Mouse (Mus musculus) MEL (cell line): Measurements from ENCODE around the gene Myo3b. TPM values are rescaled to one million over a fixed set of nuclear protein-coding genes. Genes with fewer than 3 reads are reported as not detected.

Experiments
- DNase-seq: peaks from one replicate; pipeline ENCODE4 v3.0.0; 2011; ENCODE audit warnings: low read depth, low spot score
- H3K27ac ChIP-seq: 2 replicates; pipeline ENCODE4 v1.5.1; 2012; ENCODE audit warnings: low read depth, mild to moderate bottlenecking, control low read depth, low read length, moderate library complexity; ENCODE audit not compliant: control insufficient read depth
- H3K27me3 ChIP-seq, 2 experiments: fragments of 150-350 bp in 1 of 2; sonication (generic) in 1 of 2; 2 replicates each; pipeline ENCODE4 v1.6.1; 2012; ENCODE audit warnings: low read length in 2 of 2, mild to moderate bottlenecking in 2 of 2, improper control_type of control experiment in 1 of 2, moderate library complexity in 1 of 2; ENCODE audit not compliant: insufficient read depth in 2 of 2, control insufficient read depth in 1 of 2
- H3K36me3 ChIP-seq, 2 experiments: 2 replicates each; pipeline ENCODE4 v1.6.1; 2012 to 2014; ENCODE audit warnings: low read length in 2 of 2, improper control_type of control experiment in 1 of 2, inconsistent platforms in 1 of 2, mild to moderate bottlenecking in 1 of 2; ENCODE audit not compliant: insufficient read depth in 2 of 2, control insufficient read depth in 1 of 2
- H3K4me1 ChIP-seq, 2 experiments: fragments of 150-350 bp in 1 of 2; sonication (generic) in 1 of 2; 2 replicates each; pipeline ENCODE4 v1.6.1; 2012; ENCODE audit warnings: low read length in 2 of 2, improper control_type of control experiment in 1 of 2, mild to moderate bottlenecking in 1 of 2; ENCODE audit not compliant: insufficient read depth in 2 of 2, control insufficient read depth in 1 of 2
- H3K4me3 ChIP-seq, 2 experiments: fragments of 150-350 bp in 1 of 2; sonication (generic) in 1 of 2; 2 replicates each; pipeline ENCODE4 v1.5.1; 2012; ENCODE audit warnings: low read depth in 2 of 2, low read length in 2 of 2, mild to moderate bottlenecking in 2 of 2, moderate library complexity in 2 of 2, control low read depth in 1 of 2, improper control_type of control experiment in 1 of 2; ENCODE audit not compliant: control insufficient read depth in 1 of 2, insufficient read depth in 1 of 2
- H3K79me2 ChIP-seq: 2 replicates; pipeline ENCODE4 v1.6.1; 2012; ENCODE audit warnings: mild to moderate bottlenecking, low read length, moderate library complexity; ENCODE audit not compliant: control insufficient read depth, poor library complexity, insufficient read depth
- H3K9ac ChIP-seq: 2 replicates; pipeline ENCODE4 v1.6.1; 2012; ENCODE audit warnings: low read depth, mild to moderate bottlenecking, control low read depth, low read length, moderate library complexity; ENCODE audit not compliant: control insufficient read depth, poor library complexity, severe bottlenecking
- H3K9me3 ChIP-seq: fragments of 150-350 bp; sonication (generic); replicated peaks from 2 replicates; pipeline ENCODE4 v1.6.1; 2012; ENCODE audit warnings: mild to moderate bottlenecking, low read length, improper control_type of control experiment, moderate library complexity; ENCODE audit not compliant: insufficient read depth
- BHLHE40 ChIP-seq: IDR thresholded peaks from 2 replicates; pipeline ENCODE4 v1.6.1; 2012; ENCODE audit warnings: low read depth, mild to moderate bottlenecking, inconsistent platforms, low read length, improper control_type of control experiment, borderline replicate concordance
- CHD1 ChIP-seq: IDR thresholded peaks from 2 replicates; pipeline ENCODE4 v1.6.1; 2012; ENCODE audit warnings: low read depth, mild to moderate bottlenecking, inconsistent platforms, low read length, improper control_type of control experiment
- CHD2 ChIP-seq: IDR thresholded peaks from 2 replicates; pipeline ENCODE4 v1.6.1; 2011; ENCODE audit warnings: low read length, improper control_type of control experiment
- CTCF ChIP-seq, 3 experiments: IDR thresholded peaks in 2 of 3; conservative IDR thresholded peaks in 1 of 3; 2 replicates each; pipeline ENCODE4 v1.5.1; 2011 to 2012; ENCODE audit warnings: low read length in 3 of 3, low read depth in 2 of 3, mild to moderate bottlenecking in 2 of 3, improper control_type of control experiment in 1 of 3, inconsistent platforms in 1 of 3, mixed read lengths in 1 of 3, moderate library complexity in 1 of 3; ENCODE audit not compliant: control insufficient read depth in 1 of 3, insufficient read depth in 1 of 3, poor library complexity in 1 of 3, severe bottlenecking in 1 of 3
- E2F4 ChIP-seq: IDR thresholded peaks from 2 replicates; pipeline ENCODE4 v1.6.1; 2011; ENCODE audit warnings: low read depth, low read length, improper control_type of control experiment, borderline replicate concordance
- EP300 ChIP-seq, 2 experiments: IDR thresholded peaks; 2 replicates each; pipeline ENCODE4 v1.6.1; 2011; ENCODE audit warnings: improper control_type of control experiment in 2 of 2, low read length in 2 of 2, low read depth in 1 of 2, mild to moderate bottlenecking in 1 of 2
- GABPA ChIP-seq: IDR thresholded peaks from 2 replicates; pipeline ENCODE4 v1.6.1; 2012; ENCODE audit warnings: low read depth, mild to moderate bottlenecking, inconsistent platforms, low read length, improper control_type of control experiment, moderate library complexity
- GATA1 ChIP-seq: IDR thresholded peaks from 2 replicates; pipeline ENCODE4 v1.6.1; 2011; ENCODE audit warnings: low read depth, low read length, improper control_type of control experiment
- HCFC1 ChIP-seq: IDR thresholded peaks from 2 replicates; pipeline ENCODE4 v1.6.1; 2012; ENCODE audit warnings: low read depth, mild to moderate bottlenecking, inconsistent platforms, low read length, improper control_type of control experiment, moderate library complexity
- JUND ChIP-seq: IDR thresholded peaks from 2 replicates; pipeline ENCODE4 v1.6.1; 2011; ENCODE audit warnings: low read depth, mild to moderate bottlenecking, improper control_type of control experiment, low read length
- KAT2A ChIP-seq: conservative IDR thresholded peaks from 2 replicates; pipeline ENCODE4 v1.6.1; 2012; ENCODE audit warnings: low read depth, low read length, improper control_type of control experiment, inconsistent platforms
- MAFK ChIP-seq: IDR thresholded peaks from 2 replicates; pipeline ENCODE4 v1.6.1; 2011; ENCODE audit warnings: low read depth, mild to moderate bottlenecking, low read length, improper control_type of control experiment, borderline replicate concordance
- MAX ChIP-seq: IDR thresholded peaks from 2 replicates; pipeline ENCODE4 v1.6.1; 2011; ENCODE audit warnings: low read length, improper control_type of control experiment
- MEF2A ChIP-seq: IDR thresholded peaks from 2 replicates; pipeline ENCODE4 v1.6.1; 2014; ENCODE audit warnings: low read depth, mild to moderate bottlenecking, inconsistent platforms, low read length, improper control_type of control experiment; ENCODE audit not compliant: poor library complexity, insufficient replicate concordance, severe bottlenecking; ENCODE audit errors: extremely low read depth
- MXI1 ChIP-seq: IDR thresholded peaks from 2 replicates; pipeline ENCODE4 v1.6.1; 2011; ENCODE audit warnings: mild to moderate bottlenecking, low read depth, low read length, improper control_type of control experiment
- MYB ChIP-seq: IDR thresholded peaks from 2 replicates; pipeline ENCODE4 v1.6.1; 2011; ENCODE audit warnings: mild to moderate bottlenecking, low read depth, low read length, improper control_type of control experiment
- MYC ChIP-seq: IDR thresholded peaks from 2 replicates; pipeline ENCODE4 v1.6.1; 2011; ENCODE audit warnings: low read depth, mild to moderate bottlenecking, low read length, improper control_type of control experiment, moderate library complexity
- NELFE ChIP-seq: IDR thresholded peaks from 2 replicates; pipeline ENCODE4 v1.6.1; 2011; ENCODE audit warnings: low read depth, low read length, improper control_type of control experiment
- NRF1 ChIP-seq: IDR thresholded peaks from 2 replicates; pipeline ENCODE4 v1.6.1; 2014; ENCODE audit warnings: low read depth, mild to moderate bottlenecking, inconsistent platforms, low read length, improper control_type of control experiment, moderate library complexity; ENCODE audit not compliant: poor library complexity, insufficient read depth, severe bottlenecking
- POLR2A ChIP-seq, 2 experiments: IDR thresholded peaks; 2 replicates each; pipeline ENCODE4 v1.6.1; 2011 to 2012; ENCODE audit warnings: low read length in 2 of 2, mild to moderate bottlenecking in 2 of 2, control low read depth in 1 of 2, improper control_type of control experiment in 1 of 2, low read depth in 1 of 2, moderate library complexity in 1 of 2; ENCODE audit not compliant: control insufficient read depth in 1 of 2, insufficient read depth in 1 of 2, poor library complexity in 1 of 2
- POLR2AphosphoS2 ChIP-seq: IDR thresholded peaks from 2 replicates; pipeline ENCODE4 v1.6.1; 2011; ENCODE audit warnings: low read length, improper control_type of control experiment
- POLR2AphosphoS5 ChIP-seq: IDR thresholded peaks from 2 replicates; pipeline ENCODE4 v1.6.1; 2012; ENCODE audit warnings: low read depth, borderline replicate concordance, mild to moderate bottlenecking, inconsistent platforms, low read length, moderate library complexity, mixed read lengths
- RCOR1 ChIP-seq: IDR thresholded peaks from 2 replicates; pipeline ENCODE4 v1.6.1; 2012; ENCODE audit warnings: low read depth, mild to moderate bottlenecking, inconsistent platforms, low read length, improper control_type of control experiment
- SIN3A ChIP-seq: IDR thresholded peaks from 2 replicates; pipeline ENCODE4 v1.6.1; 2012; ENCODE audit warnings: low read length, improper control_type of control experiment, inconsistent platforms
- SMC3 ChIP-seq: IDR thresholded peaks from 2 replicates; pipeline ENCODE4 v1.6.1; 2011; ENCODE audit warnings: low read depth, low read length, improper control_type of control experiment
- TBP ChIP-seq: IDR thresholded peaks from 2 replicates; pipeline ENCODE4 v1.8.0; 2011; ENCODE audit warnings: low read depth, low read length, improper control_type of control experiment
- TCF12 ChIP-seq: IDR thresholded peaks from 2 replicates; pipeline ENCODE4 v1.6.1; 2014; ENCODE audit warnings: low read depth, mild to moderate bottlenecking, inconsistent platforms, low read length, improper control_type of control experiment, moderate library complexity
- UBTF ChIP-seq: IDR thresholded peaks from 2 replicates; pipeline ENCODE4 v1.6.1; 2012; ENCODE audit warnings: low read depth, mild to moderate bottlenecking, inconsistent platforms, low read length, improper control_type of control experiment, moderate library complexity, borderline replicate concordance; ENCODE audit not compliant: insufficient read depth
- USF1 ChIP-seq: IDR thresholded peaks from 2 replicates; pipeline ENCODE4 v1.6.1; 2014; ENCODE audit warnings: low read depth, mild to moderate bottlenecking, inconsistent platforms, low read length, improper control_type of control experiment, moderate library complexity
- USF2 ChIP-seq, 2 experiments: IDR thresholded peaks; 2 replicates each; pipeline ENCODE4 v1.6.1; 2011 to 2012; ENCODE audit warnings: improper control_type of control experiment in 2 of 2, low read length in 2 of 2, borderline replicate concordance in 1 of 2, inconsistent platforms in 1 of 2, low read depth in 1 of 2, mild to moderate bottlenecking in 1 of 2; ENCODE audit not compliant: insufficient read depth in 1 of 2
- ZC3H11A ChIP-seq: IDR thresholded peaks from 2 replicates; pipeline ENCODE4 v1.6.1; 2012; ENCODE audit warnings: low read depth, mild to moderate bottlenecking, inconsistent platforms, low read length, improper control_type of control experiment
- ZMIZ1 ChIP-seq: IDR thresholded peaks from 2 replicates; pipeline ENCODE4 v1.6.1; 2012; ENCODE audit warnings: low read depth, mild to moderate bottlenecking, inconsistent platforms, low read length, improper control_type of control experiment, moderate library complexity
- polyA plus RNA-seq, 2 experiments: library from polyadenylated mRNA; stranded (reverse) in 1 of 2; unstranded in 1 of 2; fragments of >175 nt in 1 of 2; fragments of >200 nt in 1 of 2; gene quantifications; 2 replicates each; pipeline versions ENCODE4 v1.2.1 to v1.2.4; 2012; ENCODE audit warnings: low replicate concordance in 2 of 2, low read depth in 1 of 2; ENCODE audit not compliant: insufficient read length in 2 of 2, insufficient read depth in 1 of 2, missing spikeins in 1 of 2
- total RNA-seq: library from RNA; depleted of rRNA; stranded (reverse); fragments of 300-350 nt; gene quantifications from 2 replicates; pipeline ENCODE4 v1.2.3, GENCODE M21; 2012

Myo3b gene
- total and polyA plus RNA-seq, 3 experiments, result not detected

DNA sequence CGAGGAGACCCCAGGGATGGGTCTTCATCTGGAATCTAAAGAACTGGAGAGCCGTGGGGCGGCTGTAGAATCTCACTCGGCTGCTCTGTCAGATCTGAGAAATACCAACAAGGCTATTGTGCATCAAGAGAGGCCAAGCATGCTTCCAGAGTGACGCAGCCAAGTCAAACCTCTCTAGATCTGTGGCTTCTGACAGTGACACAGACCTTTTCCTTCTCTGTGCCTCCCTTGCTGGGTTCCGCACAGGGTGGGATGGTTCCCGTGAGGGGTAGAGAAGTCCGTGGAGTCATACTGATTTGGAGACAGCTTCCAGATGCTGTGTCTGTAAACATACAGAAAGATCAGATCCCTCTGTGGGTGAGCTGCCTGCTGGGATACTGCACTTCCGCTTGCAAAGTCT is 298.9 kb downstream of the Myo3b start:
- Histone ChIP-seq H3K36me3 (no peaks in the 10 kb centered on the region), H3K27ac (no peak overlapping the region), H3K9ac (no peak overlapping the region), H3K9me3 (no peaks in the 10 kb centered on the region), H3K27me3 (no peaks in the 10 kb centered on the region), H3K4me1 (no peaks in the 10 kb centered on the region), H3K4me3 (no peak overlapping the region), H3K79me2 (no peaks in the 10 kb centered on the region)
- TF ChIP-seq USF2 (IDR thresholded peaks at IDR 0.05; ENCODE audit: borderline replicate concordance in 1 of 2, insufficient read depth in 1 of 2, low read depth in 1 of 2, low read length in 2 of 2), result no peak
- no peak for TF ChIP-seq RCOR1
- no peak for TF ChIP-seq UBTF
- TF ChIP-seq MYC, result no peak
- no peak for TF ChIP-seq TCF12
- no peak for TF ChIP-seq JUND
- TF ChIP-seq GABPA, result no peak
- no peak for TF ChIP-seq GATA1
- TF ChIP-seq TBP, result no peak
- no peak for TF ChIP-seq POLR2A (IDR thresholded peaks at IDR 0.05; ENCODE audit: control insufficient read depth in 1 of 2, insufficient read depth in 1 of 2, low read depth in 1 of 2, low read length in 2 of 2, poor library complexity in 1 of 2)
- no peak for TF ChIP-seq E2F4
- no peak for TF ChIP-seq MXI1
- TF ChIP-seq ZMIZ1, result no peak
- TF ChIP-seq CTCF (IDR thresholded peaks at IDR 0.05 in 2 of 3, conservative IDR thresholded peaks at IDR 0.05 in 1 of 3; ENCODE audit: control insufficient read depth in 1 of 3, insufficient read depth in 1 of 3, low read depth in 2 of 3, low read length in 3 of 3, poor library complexity in 1 of 3, severe bottlenecking in 1 of 3), result no peak
- TF ChIP-seq NRF1, result no peak
- TF ChIP-seq POLR2AphosphoS5, result no peak
- TF ChIP-seq POLR2AphosphoS2, result no peak
- no peak for TF ChIP-seq KAT2A
- no peak for TF ChIP-seq SIN3A
- no peak for DNase-seq

DNA sequence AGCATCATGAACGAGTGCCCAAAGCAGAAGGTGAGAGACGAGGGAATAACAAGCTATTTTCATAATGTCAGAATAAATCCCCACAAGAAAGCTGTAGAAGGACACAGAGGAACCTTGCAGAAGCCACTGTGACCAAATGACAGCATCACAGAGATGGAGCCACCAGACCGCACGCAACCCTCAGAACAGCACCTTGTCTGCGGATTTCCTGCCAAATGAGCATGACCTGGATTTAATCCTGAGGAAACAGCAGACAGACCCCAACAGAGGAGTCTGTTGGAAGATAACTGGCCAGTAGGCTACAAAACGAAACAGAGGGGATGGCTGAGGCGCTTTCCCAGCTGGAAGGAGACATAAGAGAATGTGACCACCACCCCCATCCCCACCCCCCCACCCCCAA is 300.1 kb downstream of the Myo3b start:
- Histone ChIP-seq H3K4me1 (no peaks in the 10 kb centered on the region), H3K27ac (no peak overlapping the region), H3K9me3 (no peaks in the 10 kb centered on the region), H3K79me2 (no peaks in the 10 kb centered on the region), H3K27me3 (no peaks in the 10 kb centered on the region), H3K9ac (no peak overlapping the region), H3K36me3 (no peaks in the 10 kb centered on the region), H3K4me3 (no peak overlapping the region)
- TF ChIP-seq MAFK (no peak), JUND (no peak), TBP (no peak), NELFE (no peak), CHD1 (no peak), ZC3H11A (no peak), USF1 (no peak), MEF2A (no peak), SMC3 (no peak), GABPA (no peak), ZMIZ1 (no peak), CHD2 (no peak), HCFC1 (no peak), TCF12 (no peak), POLR2A (IDR thresholded peaks at IDR 0.05; ENCODE audit: control insufficient read depth in 1 of 2, insufficient read depth in 1 of 2, low read depth in 1 of 2, low read length in 2 of 2, poor library complexity in 1 of 2) (no peak), KAT2A (no peak), EP300 (IDR thresholded peaks at IDR 0.05; ENCODE audit: low read depth in 1 of 2, low read length in 2 of 2) (no peak), MAX (no peak), MYB (no peak), BHLHE40 (no peak)
- DNase-seq, result no peak
